Mouse (Mus musculus) regulatory T cell (primary cell): ENCODE results near the gene Cttnbp2.

Source experiments
- in situ Hi-C: fragments of 300-600 bp; cut with MboI, MseI; formaldehyde crosslinking; loops from one replicate; pipeline ENCODE4 v1.15.1; 2025; ENCODE audit warnings: high pct_unique_total_duplicates

The Cttnbp2 gene

GRCm38 (mm10) chr6:18514480-18515352, at the start of gene Cttnbp2:
TSS of gene Cttnbp2 (minus strand) at chr6:18514843.
- in situ Hi-C loops: no loop called here

GRCm38 (mm10) chr6:18559019-18559418, 44.4 kb upstream of the Cttnbp2 start:
- in situ Hi-C loops: no loop called here

- in situ Hi-C loops: no loop called here
These were observed 33.1 kb upstream of the Cttnbp2 start for GRCm38 (mm10) chr6:18547516-18548465.

- in situ Hi-C loops: no loop called here
These were observed 29.2 kb upstream of the Cttnbp2 start for GRCm38 (mm10) chr6:18543878-18544277.

- in situ Hi-C loops: no loop called here
These were observed 25.8 kb upstream of the Cttnbp2 start for GRCm38 (mm10) chr6:18540396-18540795.

GRCm38 (mm10) chr6:18530394-18530793, 15.8 kb upstream of the Cttnbp2 start:
- in situ Hi-C loops: no loop called here

- in situ Hi-C loops: no loop called here
These were observed 3.0 kb upstream of the Cttnbp2 start for GRCm38 (mm10) chr6:18517626-18518025.

- in situ Hi-C loops: no loop called here
These were observed 801 bp downstream of the Cttnbp2 start for GRCm38 (mm10) chr6:18513611-18514473.

- in situ Hi-C loops: no loop called here
These were observed 2.8 kb downstream of the Cttnbp2 start for GRCm38 (mm10) chr6:18511886-18512285.

GRCm38 (mm10) chr6:18508036-18508435, 6.6 kb downstream of the Cttnbp2 start:
- in situ Hi-C loops: no loop called here

- in situ Hi-C loops: no loop called here
These were observed 14.8 kb downstream of the Cttnbp2 start for GRCm38 (mm10) chr6:18499833-18500232.

GRCm38 (mm10) chr6:18492977-18493376, 21.7 kb downstream of the Cttnbp2 start:
- in situ Hi-C loops: no loop called here

- in situ Hi-C loops: no loop called here
These were observed 22.3 kb downstream of the Cttnbp2 start for GRCm38 (mm10) chr6:18492248-18492901.

GRCm38 (mm10) chr6:18485087-18485486, 29.6 kb downstream of the Cttnbp2 start:
- in situ Hi-C loops: no loop called here

- in situ Hi-C loops: no loop called here
These were observed 30.6 kb downstream of the Cttnbp2 start for GRCm38 (mm10) chr6:18484061-18484460.

GRCm38 (mm10) chr6:18482546-18482945, 32.1 kb downstream of the Cttnbp2 start:
- in situ Hi-C loops: no loop called here

- in situ Hi-C loops: no loop called here
These were observed 32.9 kb downstream of the Cttnbp2 start for GRCm38 (mm10) chr6:18481781-18482180.

- in situ Hi-C loops: no loop called here
These were observed 37.2 kb downstream of the Cttnbp2 start for GRCm38 (mm10) chr6:18477313-18477930.

GRCm38 (mm10) chr6:18474983-18475382, 39.7 kb downstream of the Cttnbp2 start:
- in situ Hi-C loops: no loop called here

- in situ Hi-C loops: no loop called here
These were observed 40.1 kb downstream of the Cttnbp2 start for GRCm38 (mm10) chr6:18474541-18474940.
